Mouse (Mus musculus) embryonic facial prominence, embryonic 14.5 days (tissue): ENCODE data around the gene Mbnl2. TPM values are rescaled to one million over a fixed set of nuclear protein-coding genes. Genes with fewer than 3 reads are reported as not detected.

Experiments used
- ATAC-seq: fragments of 200-750 bp; cut with Nextera tagmentation; 2 replicates; pipeline ENCODE4 v1.8.0; 2017; ENCODE audit warnings: low read depth, moderate number of reproducible peaks, moderate TSS enrichment
- DNase-seq: peaks from one replicate; pipeline ENCODE4 v3.0.0-alpha.2; 2015; ENCODE audit warnings: low spot score
- H3K27ac ChIP-seq: fragments of 300-500 bp; sonication (generic); replicated peaks from 2 replicates; pipeline ENCODE4 v1.5.1; 2014; ENCODE audit warnings: low read depth, mild to moderate bottlenecking, low read length, moderate library complexity
- H3K27me3 ChIP-seq: fragments of 300-500 bp; sonication (generic); replicated peaks from 2 replicates; pipeline ENCODE4 v1.6.1; 2014; ENCODE audit warnings: low read length; ENCODE audit not compliant: control insufficient read depth, insufficient read depth
- H3K36me3 ChIP-seq: fragments of 300-500 bp; sonication (generic); 2 replicates; pipeline ENCODE4 v1.6.1; 2014; ENCODE audit warnings: low read length, mixed read lengths; ENCODE audit not compliant: control insufficient read depth, insufficient read depth
- H3K4me1 ChIP-seq: fragments of 300-500 bp; sonication (generic); 2 replicates; pipeline ENCODE4 v1.6.1; 2014; ENCODE audit warnings: antibody characterized with exemption, low read length; ENCODE audit not compliant: control insufficient read depth, insufficient read depth
- H3K4me2 ChIP-seq: fragments of 300-500 bp; sonication (generic); 2 replicates; pipeline ENCODE4 v1.6.1; 2014; ENCODE audit warnings: low read depth, mild to moderate bottlenecking, low read length, moderate library complexity, mixed read lengths
- H3K4me3 ChIP-seq: fragments of 300-500 bp; sonication (generic); 2 replicates; pipeline ENCODE4 v1.5.1; 2014; ENCODE audit warnings: low read depth, mild to moderate bottlenecking, low read length
- H3K9ac ChIP-seq: fragments of 300-500 bp; sonication (generic); 2 replicates; pipeline ENCODE4 v1.6.1; 2014; ENCODE audit warnings: low read depth, mild to moderate bottlenecking, low read length, moderate library complexity, mixed read lengths
- H3K9me3 ChIP-seq: fragments of 300-500 bp; sonication (generic); 2 replicates; pipeline ENCODE4 v1.6.1; 2016; ENCODE audit warnings: low read length; ENCODE audit not compliant: control insufficient read depth
- WGBS: fragments of 180-500 bp; shearing (Covaris S2); extraction: QIAGEN DNeasy Blood & Tissue Kit; methylation state at CpG from one replicate; pipeline ENCODE4 v1.1.7; 2014; 5-methylcytosine and 5-hydroxymethylcytosine counted together
- polyA plus RNA-seq: library from polyadenylated mRNA; unstranded; fragments of >200 nt; fragmentation: Nextera tagmentation; extraction: Ambion mirVana; gene quantifications from 2 replicates; pipeline ENCODE4 v1.2.1, GENCODE M21; 2014

Gene Mbnl2
- polyA plus RNA-seq, 1 experiment from 2014 or later, result 162 TPM

GRCm38 (mm10) chr14:120454221-120454620 lies 178.8 kb downstream of the Mbnl2 start:
- no peak for ATAC-seq
- no peaks in the 10 kb centered on the region for H3K27me3 ChIP-seq

GRCm38 (mm10) chr14:120463938-120464727 lies 188.7 kb downstream of the Mbnl2 start:
- no peaks in the 10 kb centered on the region for H3K27me3 ChIP-seq
- no peak overlapping the region for H3K4me2 ChIP-seq
- H3K9ac ChIP-seq, result no peak overlapping the region
- no peaks in the 10 kb centered on the region for H3K36me3 ChIP-seq
- H3K4me1 ChIP-seq, result no peaks in the 10 kb centered on the region
- no peak overlapping the region for H3K4me3 ChIP-seq
- WGBS, result 94% methylated on average over 3 of the region's 3 CpGs
- DNase-seq (no peak), ATAC-seq (no peak)
- H3K9me3 ChIP-seq, result no peaks in the 10 kb centered on the region
- H3K27ac ChIP-seq, result no peak overlapping the region

More at GRCm38 (mm10) chr14:120454221-120454620, 178.8 kb downstream of the Mbnl2 start:
- DNase-seq, result no peak
- Histone ChIP-seq H3K4me1 (no peaks in the 10 kb centered on the region), H3K9me3 (peaks cover 16% of the 10 kb centered on the region; the same call in 1 of the 2 replicates), H3K4me3 (no peak overlapping the region), H3K9ac (no peak overlapping the region), H3K36me3 (no peaks in the 10 kb centered on the region), H3K4me2 (no peak overlapping the region), H3K27ac (no peak overlapping the region)
- 74% methylated on average over 7 of the region's 7 CpGs for WGBS

- Histone ChIP-seq H3K4me3 (no peak overlapping the region), H3K36me3 (no peaks in the 10 kb centered on the region), H3K9ac (no peak overlapping the region), H3K9me3 (no peaks in the 10 kb centered on the region), H3K4me2 (no peak overlapping the region), H3K27ac (no peak overlapping the region), H3K4me1 (no peaks in the 10 kb centered on the region), H3K27me3 (no peaks in the 10 kb centered on the region)
- DNase-seq (no peak), ATAC-seq (no peak)
- 74% methylated on average over 4 of the region's 4 CpGs for WGBS
Measured at GRCm38 (mm10) chr14:120466816-120467215, 191.3 kb downstream of the Mbnl2 start.

- Histone ChIP-seq H3K9me3 (no peaks in the 10 kb centered on the region), H3K36me3 (no peaks in the 10 kb centered on the region), H3K4me2 (no peak overlapping the region), H3K27ac (no peak overlapping the region), H3K4me3 (no peak overlapping the region), H3K27me3 (no peaks in the 10 kb centered on the region), H3K4me1 (no peaks in the 10 kb centered on the region), H3K9ac (no peak overlapping the region)
- DNase-seq (no peak), ATAC-seq (no peak)
- 86% methylated on average over 14 of the region's 14 CpGs for WGBS
Measured at GRCm38 (mm10) chr14:120469126-120469790, 193.8 kb downstream of the Mbnl2 start.

GRCm38 (mm10) chr14:120476186-120476697 lies 200.8 kb downstream of the Mbnl2 start:
- DNase-seq (no peak), ATAC-seq (no peak)
- Histone ChIP-seq H3K4me2 (peak overlapping the region; percentile 75), H3K4me3 (peak overlapping the region; percentile 80; the same call in 1 of the 2 replicates), H3K36me3 (no peaks in the 10 kb centered on the region), H3K4me1 (peaks cover 17% of the 10 kb centered on the region), H3K27me3 (no peaks in the 10 kb centered on the region), H3K9ac (no peak overlapping the region), H3K27ac (no peak overlapping the region), H3K9me3 (no peaks in the 10 kb centered on the region)
- WGBS, result 61% methylated on average over 7 of the region's 7 CpGs

- Histone ChIP-seq H3K36me3 (no peaks in the 10 kb centered on the region), H3K9ac (peak overlapping the region; percentile 86), H3K4me2 (peak overlapping the region; percentile 75), H3K27ac (peak overlapping the region; percentile 99), H3K9me3 (no peaks in the 10 kb centered on the region), H3K4me3 (peak overlapping the region; percentile 80), H3K4me1 (peaks cover 17% of the 10 kb centered on the region), H3K27me3 (no peaks in the 10 kb centered on the region)
- DNase-seq (peak; percentile 100), ATAC-seq (peak; percentile 96)
- WGBS, result under 1% methylated on average over 44 of the region's 46 CpGs
Measured at GRCm38 (mm10) chr14:120477288-120477981, 202.0 kb downstream of the Mbnl2 start.

- Histone ChIP-seq H3K9me3 (no peaks in the 10 kb centered on the region), H3K36me3 (no peaks in the 10 kb centered on the region), H3K9ac (peak within 1 kb of the TSS; percentile 86), H3K27ac (peak within 1 kb of the TSS; percentile 99), H3K4me2 (peak within 1 kb of the TSS; percentile 75), H3K4me3 (peak within 1 kb of the TSS; percentile 80), H3K27me3 (no peaks in the 10 kb centered on the region), H3K4me1 (peaks cover 17% of the 10 kb centered on the region)
- WGBS, result under 1% methylated on average over 28 of the region's 78 CpGs
- peak; percentile 98 for DNase-seq
- ATAC-seq, result peak; percentile 90
Measured at GRCm38 (mm10) chr14:120477982-120478568, 202.6 kb downstream of the Mbnl2 start, which contains the start of gene Rap2a. Gene Rap2a (plus strand): TSS chr14:120478444.
